Mouse (Mus musculus) cortical plate, adult 2 months (tissue): ENCODE measurements around the gene Fbxo44.

Experiments used
- CTCF ChIP-seq: fragments of 200-500 bp; IDR thresholded peaks from 2 replicates; pipeline ENCODE4 v1.5.1; 2011; ENCODE audit warnings: mild to moderate bottlenecking, control low read depth, low read length; ENCODE audit not compliant: insufficient read depth; ENCODE audit errors: extremely low read depth
- POLR2A ChIP-seq: fragments of 200-500 bp; IDR thresholded peaks from 2 replicates; pipeline ENCODE4 v1.6.1; 2011; ENCODE audit warnings: mild to moderate bottlenecking, low read length, control low read depth; ENCODE audit not compliant: insufficient read depth; ENCODE audit errors: extremely low read depth

GRCm38 (mm10) chr4:148140098-148141011 is 19.9 kb downstream of the Fbxo44 start:
- TF ChIP-seq CTCF (peak; percentile 62), POLR2A (peak; percentile 37)
